Mouse (Mus musculus): ENCODE measurements around the gene Nnmt.

GRCm38 (mm10) chr9:48600881-48601280 lies 4.1 kb downstream of the Nnmt start:
- TF ChIP-seq CTCF (IDR thresholded peaks at IDR 0.05; ENCODE audit: borderline replicate concordance, insufficient read depth, low read length) (no peak), POLR2A (IDR thresholded peaks at IDR 0.05; ENCODE audit: low read depth, low read length) (no peak)
